Mouse (Mus musculus) heart, adult 11 months (tissue): Measurements from ENCODE around the gene Ugt1a9.

Experiments used
- DNase-seq: peaks from one replicate; pipeline ENCODE4 v3.0.0; 2022

Gene Ugt1a9

DNA sequence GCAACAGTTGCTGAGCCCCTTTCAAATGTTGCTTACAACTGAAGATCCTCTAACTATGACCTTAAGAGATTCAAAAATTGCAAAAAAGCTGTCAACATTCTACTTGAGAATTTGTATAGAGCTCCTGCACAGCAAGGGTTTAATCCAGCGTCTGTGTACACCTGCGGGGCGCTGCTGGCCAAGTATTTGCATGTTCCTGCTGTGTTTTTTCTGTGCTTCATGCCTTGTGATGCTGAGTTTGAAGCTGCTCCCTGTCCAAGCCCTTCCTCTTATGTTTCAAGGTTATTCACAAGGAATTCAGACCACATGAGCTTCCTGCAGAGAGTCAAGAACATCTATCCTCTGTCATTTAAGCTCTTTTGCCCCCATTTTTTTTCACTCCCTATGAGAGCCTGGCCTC is 121.5 kb downstream of the Ugt1a9 start:
- peak; percentile 83 for DNase-seq

DNA sequence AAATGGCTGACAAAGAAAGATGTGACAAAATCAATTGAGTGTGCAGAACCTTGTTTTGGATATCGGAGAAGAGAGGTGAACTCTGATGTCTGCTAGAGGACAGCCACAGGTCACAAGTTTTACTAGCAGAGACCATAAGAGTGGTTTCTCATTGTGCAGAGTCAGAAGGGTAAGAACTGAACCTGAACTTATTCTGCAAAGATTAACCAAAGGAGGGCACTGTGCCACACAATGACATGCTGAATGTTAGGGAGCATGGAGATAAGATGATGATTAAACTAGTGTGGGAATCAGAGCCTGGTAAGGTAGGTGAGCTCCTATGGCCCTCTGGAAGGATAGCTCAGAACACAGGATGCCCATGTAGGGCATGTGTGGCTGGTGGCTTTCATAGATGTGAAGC is 125.1 kb downstream of the Ugt1a9 start:
- peak; percentile 45 for DNase-seq

DNA sequence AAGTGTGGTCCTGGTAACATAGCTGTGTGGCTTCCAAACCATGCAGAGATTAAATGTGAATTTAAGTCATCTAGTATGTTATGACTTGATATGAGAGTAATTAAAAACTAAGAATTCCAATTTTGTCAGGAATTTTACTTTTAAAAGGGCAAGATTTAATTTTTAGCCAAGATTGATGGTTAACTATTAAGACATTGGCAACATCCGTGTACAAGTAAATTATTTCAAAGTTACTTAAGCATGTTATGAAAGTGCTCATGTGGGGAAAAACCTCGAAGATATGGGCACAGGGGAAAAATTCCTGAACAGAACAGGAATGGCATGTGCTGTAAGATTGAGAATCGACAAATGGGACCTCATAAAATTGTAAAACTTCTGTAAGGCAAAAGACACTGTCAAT is 126.8 kb downstream of the Ugt1a9 start:
- DNase-seq: peak; percentile 22

DNA sequence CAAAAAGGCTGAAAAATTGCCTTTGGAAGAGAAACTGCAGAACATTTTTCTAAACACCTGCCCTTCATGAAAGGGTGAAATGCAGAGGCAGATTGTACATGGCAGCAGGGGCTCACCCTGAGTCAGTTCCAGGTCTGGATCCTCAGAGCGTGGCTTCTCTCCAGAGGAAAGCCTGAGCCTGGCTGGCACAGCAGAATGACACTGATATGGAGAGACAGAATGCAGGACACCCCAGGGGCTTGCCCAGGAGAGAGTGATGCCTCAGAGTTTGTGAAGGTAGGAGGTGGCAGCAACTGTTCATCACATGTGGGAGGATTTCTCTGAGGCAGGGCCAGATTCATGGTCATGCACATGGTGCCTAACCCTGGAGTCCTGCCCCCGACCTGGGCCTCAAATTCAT is 129.4 kb downstream of the Ugt1a9 start:
- DNase-seq: peak; percentile 80

DNA sequence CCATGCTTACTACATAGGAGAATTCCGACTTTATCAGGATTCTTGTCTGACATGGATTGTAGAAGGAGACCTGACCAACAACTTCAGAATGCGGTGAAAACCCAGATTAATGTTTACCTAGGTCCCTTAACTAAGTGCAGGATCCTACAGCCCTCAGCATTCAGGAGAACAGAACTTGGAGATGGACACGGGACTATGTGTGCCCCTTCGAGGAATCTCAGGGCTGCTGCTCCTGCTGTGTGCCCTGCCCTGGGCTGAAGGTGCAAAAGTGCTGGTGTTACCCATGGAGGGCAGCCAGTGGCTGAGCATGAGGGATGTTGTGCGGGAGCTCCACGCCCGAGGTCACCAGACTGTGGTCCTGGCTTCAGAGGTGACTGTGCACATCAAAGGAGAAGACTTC is 129.9 kb downstream of the Ugt1a9 start, which contains the start of gene Ugt1a2:
Gene Ugt1a2 (plus strand): TSS at position 146 of the 400 bp plus-strand sequence.
- DNase-seq: peak; percentile 70

DNA sequence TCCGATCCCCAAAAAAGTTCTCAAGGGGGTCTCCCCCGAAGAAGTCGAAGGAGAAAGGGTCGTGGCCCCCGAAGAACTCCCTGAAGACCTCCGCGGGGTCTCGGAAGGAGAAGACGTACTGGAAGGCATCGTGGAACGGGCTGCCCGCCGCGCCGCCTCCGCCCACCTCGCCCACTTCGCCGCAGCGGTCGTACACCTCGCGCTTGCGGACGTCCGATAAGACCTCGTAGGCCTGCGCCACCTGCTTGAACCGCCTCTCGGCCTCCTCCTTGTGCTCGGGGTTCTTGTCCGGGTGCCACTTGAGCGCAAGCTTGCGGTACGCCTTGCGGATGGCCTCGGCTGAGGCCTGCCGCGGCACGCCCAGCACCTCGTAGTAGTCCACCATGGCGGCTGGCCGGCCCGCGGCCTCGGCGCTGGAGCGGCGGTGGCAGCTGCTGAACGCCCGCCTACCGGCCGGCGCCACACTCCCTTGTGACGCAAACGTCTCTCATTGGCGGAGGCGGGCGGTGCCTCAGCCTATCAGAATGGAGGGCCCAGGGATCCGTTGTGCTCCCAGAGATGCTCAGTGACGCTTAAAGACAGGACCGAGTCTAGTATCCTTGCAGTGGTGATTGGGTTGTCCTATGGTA is 134.8 kb downstream of the Ugt1a9 start, which contains the start of gene Dnajb3:
Gene Dnajb3 (minus strand): TSS at position 489 of the 629 bp plus-strand sequence.
- DNase-seq: peak; percentile 98

DNA sequence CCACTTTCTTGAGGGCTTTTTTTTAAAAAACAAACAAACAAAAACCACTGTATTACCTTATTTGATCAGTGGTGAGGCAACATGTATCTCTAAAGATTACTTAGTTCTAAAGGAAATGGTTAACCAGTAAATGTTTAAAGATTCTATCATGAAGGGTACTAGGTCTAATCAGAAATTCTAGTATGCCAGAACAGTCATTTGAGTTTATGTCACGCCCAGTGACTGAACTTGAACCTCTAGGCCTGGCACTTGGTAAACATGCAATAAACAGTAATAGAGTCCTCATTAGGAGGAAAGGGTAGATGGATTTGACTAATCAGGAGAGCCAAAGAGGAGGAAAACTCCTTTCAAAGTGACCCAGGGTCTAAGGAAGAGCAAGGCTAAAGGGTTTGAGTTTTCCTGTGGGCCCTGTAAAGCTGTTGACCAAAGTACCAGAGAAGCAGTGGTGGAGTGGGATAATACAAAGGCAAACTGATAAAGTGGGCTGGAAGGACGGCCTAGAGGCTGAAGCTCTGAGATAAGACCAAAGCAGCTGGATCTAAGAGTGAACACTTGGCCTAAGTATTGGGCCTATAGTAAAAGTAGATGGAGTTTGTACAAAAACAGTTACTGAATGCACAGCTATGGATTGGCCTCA is 136.4 kb downstream of the Ugt1a9 start:
- DNase-seq: peak; percentile 19

DNA sequence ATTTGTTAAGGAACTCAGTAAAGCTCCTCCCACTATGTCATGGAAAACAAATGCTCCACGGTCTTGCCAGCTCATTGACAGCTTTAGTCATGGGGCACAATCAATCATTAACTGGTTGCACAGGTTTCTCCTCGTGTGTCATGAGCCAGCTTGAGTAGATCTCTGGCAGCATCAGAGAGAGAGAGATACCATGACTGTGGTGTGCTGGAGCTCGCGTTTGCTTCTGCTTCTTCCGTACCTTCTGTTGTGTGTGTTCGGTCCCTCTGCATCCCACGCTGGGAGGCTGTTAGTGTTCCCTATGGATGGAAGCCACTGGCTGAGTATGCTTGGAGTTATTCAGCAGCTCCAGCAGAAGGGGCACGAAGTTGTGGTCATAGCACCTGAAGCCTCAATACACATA is 141.2 kb downstream of the Ugt1a9 start, which contains the start of gene Ugt1a1:
Gene Ugt1a1 (plus strand): TSS at position 148 of the 400 bp plus-strand sequence.
- peak; percentile 92 for DNase-seq

DNA sequence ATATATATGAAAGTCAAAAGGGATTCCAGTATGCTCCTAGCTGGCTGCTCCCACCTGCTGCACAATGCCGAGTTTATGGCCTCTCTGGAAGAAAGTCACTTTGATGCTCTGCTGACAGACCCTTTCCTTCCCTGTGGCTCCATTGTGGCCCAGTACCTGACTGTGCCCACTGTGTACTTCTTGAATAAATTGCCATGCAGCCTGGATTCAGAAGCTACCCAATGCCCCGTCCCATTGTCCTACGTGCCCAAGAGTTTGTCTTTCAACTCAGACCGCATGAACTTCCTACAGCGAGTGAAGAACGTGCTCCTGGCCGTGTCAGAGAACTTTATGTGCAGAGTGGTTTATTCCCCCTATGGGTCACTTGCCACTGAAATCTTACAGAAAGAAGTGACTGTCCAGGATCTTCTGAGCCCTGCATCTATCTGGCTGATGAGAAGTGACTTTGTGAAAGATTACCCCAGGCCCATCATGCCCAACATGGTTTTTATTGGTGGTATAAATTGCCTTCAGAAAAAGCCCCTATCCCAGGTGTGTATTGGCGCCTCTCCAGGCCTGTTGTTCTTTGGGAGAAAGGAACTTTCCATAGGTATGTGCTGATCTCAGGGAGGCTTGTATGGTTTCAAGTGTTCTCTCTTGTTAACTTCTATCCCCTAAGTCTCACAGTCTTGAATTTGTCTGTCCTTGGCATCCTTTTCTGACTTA is 141.9 kb downstream of the Ugt1a9 start:
- peak; percentile 89 for DNase-seq

DNA sequence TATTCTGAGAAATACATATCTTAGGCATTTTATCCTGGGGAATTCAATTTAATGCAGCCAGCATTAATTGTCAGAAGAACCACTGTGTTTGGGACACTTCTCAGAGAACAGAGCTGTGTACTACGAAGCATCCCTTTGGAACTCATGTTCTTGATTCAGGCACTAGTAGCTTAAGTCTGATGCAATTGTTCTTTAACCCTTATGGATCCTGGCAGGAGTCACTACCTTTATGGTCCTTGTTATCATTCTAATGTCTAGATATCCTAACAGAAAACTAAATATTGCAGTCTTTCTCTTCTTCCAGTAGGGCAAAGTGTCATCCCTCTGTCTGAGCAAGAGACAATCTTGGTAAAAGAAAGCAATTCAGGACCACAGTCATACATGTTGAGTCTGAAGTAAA is 142.5 kb downstream of the Ugt1a9 start:
- no peak for DNase-seq

DNA sequence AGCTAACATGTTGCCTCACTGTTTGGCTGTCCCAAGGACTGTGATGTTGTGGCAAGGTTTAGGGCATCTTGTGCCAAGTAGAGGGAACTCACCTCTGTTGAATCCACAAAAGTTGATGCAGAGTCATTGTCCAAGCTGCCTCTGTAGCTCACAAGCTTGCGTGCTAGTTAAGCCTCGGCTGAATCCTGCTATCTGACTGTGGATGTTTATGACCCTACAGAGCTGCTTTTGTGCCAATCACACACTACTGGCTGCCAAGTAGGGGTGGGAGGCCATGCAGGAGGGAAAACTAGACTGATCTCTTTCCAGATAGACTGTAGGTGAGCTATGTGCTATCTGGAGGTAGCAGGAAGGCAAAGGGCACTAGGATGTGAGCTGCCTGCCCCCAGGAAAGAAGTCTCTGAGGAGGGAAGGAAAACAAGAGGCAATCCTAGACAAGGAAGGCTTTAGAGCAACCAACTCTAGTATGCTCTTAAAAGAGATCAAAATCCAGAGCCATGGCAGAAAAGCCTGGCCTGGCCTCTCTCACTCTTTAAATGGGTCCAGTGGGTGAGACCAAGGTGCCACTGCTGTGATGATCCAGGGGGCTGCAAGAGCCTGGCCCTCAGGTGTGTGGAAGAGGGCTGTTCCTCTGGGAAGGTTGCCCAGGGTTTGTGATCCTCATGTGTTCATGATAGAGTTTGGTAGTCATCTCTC is 143.3 kb downstream of the Ugt1a9 start:
- DNase-seq: peak; percentile 93

DNA sequence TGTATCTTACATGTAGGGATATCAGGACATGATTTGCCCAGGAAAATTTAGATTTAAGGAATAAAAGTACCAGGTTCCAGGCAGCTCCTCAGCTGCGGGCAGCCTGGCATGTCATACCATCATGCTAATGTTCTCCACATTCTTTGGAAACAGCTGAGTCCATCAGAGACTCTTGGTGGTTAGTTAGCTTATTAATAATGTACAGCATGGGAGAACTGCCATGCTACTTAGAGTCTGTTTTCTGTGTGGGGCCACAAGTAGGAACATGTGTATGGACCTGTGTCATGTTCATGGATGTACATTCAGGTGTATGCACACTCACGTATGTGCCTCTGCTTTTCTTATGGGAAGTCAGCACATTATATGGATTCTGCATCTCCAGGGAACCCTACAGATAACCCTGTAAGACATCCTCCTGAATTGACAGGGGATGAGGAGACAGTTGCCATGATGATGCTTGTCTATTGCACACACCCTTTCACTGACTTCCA is 143.9 kb downstream of the Ugt1a9 start:
- peak; percentile 93 for DNase-seq

DNA sequence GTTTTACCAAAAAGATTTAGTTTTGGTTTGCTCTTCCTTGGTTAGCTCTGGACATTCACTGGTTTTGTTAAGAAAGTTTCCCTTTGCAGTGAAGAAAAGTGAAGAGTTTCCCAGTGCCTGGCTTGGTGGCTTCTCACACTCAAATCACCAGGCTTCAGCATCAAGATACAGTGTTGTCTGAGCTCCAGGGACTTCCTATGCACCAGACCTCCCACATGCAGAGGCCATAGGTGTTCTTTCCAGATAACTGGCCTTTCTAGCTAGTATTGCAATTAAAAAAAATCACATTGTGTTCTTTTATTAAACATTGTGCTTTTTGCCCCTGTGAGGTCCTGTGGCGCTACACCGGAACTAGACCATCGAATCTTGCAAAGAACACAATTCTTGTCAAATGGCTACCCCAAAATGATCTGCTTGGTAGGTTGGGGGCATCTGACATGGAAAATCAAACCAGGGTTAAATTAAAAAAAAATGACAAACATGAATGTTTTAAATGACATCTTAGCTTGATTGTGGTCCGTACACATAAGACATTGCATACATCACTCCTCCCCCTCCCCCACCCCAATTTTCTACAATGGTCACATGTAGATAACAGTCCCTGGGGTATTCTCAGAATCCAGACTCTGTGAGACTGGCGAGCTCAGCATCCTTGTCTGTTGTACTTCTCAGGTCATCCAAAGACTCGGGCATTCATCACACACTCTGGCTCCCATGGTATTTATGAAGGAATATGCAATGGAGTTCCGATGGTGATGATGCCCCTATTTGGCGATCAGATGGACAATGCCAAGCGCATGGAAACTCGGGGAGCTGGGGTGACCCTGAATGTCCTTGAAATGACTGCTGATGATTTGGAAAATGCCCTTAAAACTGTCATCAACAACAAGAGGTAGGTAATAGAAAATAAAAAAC is 145.1 kb downstream of the Ugt1a9 start:
- DNase-seq: peak; percentile 92

DNA sequence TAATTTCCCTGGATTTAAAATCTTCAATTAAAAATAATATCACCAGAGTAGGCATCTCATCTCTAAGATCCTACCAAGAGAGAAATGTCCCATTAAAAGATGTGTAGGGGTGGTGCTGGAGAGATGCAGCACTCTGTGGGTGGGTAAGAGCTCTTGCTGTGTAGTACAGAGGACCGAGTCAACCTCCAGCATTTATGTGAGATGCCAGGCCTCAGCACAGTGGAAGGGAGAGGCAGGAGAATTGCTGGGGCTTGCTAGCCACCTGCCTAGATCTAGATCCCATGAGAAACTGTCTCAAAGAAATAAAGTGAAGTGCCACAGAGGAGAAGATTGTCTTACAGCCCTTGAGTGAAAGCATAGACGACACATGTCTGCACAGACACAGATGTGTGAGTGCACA is 146.0 kb downstream of the Ugt1a9 start:
- DNase-seq: peak; percentile 90

DNA sequence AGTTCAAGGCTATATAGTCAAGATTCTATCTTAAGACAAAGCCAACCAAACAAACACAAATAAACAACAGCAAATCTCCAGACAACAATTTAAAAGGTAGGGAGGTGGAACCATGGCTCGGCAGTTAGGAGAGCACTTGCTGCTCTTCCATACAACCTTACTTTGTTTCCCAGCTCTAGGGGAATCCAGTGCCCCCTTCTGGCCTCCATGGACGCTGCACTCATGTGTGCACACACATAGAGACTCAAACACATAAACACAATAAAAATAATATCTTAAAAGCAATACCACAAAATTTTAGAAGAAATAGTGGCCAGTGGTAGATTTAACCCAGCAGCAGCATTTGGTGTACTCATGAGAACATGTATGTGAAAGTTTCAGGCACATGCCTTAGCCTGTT is 146.5 kb downstream of the Ugt1a9 start:
- peak; percentile 91 for DNase-seq

DNA sequence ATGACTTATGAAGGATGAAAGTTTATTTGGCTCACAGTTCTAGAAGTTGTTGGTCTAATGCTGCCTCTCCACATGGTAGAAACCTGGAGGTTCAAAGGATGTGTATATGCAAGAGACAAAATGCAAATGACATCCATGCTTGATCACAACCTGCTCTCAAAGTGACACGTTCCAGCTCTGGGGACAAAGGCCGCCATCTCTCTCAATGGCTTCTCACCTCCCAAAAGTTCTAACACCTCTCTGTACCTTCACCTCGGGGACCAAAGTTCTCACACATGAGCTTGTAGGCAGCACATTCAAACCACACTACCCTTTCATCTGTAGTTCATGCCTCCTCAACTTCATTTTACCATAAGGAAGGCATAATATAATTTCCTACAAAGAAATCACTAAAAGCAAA is 147.0 kb downstream of the Ugt1a9 start:
- DNase-seq: peak; percentile 90

DNA sequence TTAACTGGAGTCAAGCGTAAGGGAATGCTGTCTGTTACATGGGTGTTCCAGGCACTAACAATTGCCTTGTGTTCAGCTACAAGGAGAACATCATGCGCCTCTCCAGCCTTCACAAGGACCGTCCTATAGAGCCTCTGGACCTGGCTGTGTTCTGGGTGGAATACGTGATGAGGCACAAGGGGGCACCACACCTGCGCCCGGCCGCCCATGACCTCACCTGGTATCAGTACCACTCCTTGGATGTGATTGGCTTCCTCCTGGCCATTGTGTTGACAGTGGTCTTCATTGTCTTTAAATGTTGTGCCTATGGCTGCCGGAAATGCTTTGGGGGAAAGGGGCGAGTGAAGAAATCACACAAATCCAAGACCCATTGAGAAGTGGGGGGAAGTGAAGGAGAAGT is 147.5 kb downstream of the Ugt1a9 start:
- peak; percentile 94 for DNase-seq

DNA sequence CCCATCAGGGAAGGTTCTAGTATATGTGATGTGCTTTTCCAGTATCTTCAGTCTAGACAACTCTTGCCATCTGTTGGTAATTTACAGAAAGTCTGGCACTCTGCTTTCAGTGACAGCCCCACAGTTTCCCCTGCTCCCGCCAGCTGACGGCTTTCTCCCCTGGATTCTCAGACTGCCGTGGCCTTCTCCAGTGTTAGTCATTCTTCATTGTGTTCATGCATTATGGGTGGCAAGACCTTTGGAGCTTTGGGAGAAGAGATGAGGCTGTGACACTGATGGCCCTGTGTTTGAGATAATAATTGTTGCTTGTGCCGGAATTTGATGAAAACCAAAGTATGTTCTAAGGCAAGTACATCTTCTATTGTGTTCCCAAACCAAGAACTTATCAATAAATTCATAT is 148.0 kb downstream of the Ugt1a9 start:
- peak; percentile 82 for DNase-seq

DNA sequence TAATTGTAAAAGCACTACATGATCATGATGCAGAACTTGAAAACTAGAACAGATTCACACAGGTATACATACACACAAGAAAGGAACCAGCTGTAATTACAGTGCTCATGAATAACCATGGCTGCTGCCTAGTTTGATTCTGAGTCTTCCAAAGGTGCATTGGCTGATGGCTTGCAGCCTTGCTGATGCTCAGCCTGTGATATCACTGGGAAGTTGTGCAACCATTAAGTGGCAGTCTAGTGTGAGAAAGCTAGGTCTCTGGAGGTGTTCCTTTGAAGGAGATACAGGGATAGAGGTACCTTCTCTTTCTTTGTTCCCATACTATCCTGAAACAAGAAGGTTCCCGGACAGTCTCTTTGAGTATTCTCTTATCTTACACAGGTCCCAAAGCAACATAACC is 148.5 kb downstream of the Ugt1a9 start:
- peak; percentile 86 for DNase-seq

DNA sequence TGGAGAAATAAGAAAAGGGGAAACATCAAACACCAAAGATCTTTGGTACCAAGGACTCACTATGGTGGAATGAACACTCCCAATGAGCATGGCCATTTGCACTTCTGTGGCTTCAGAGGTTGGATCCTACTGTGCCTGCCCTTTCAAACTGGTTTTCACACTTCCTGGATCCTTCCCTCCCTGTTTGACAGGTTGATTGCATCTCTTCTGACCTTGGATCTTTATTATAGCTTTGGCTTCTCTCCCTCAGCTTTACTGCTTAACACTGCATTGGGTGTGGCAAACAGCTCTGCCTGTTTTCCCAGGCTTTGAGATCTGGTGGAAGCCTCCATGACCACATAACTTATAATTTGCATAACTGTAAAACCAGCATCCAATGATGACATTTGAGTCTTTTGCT is 149.7 kb downstream of the Ugt1a9 start:
- DNase-seq: peak; percentile 92

DNA sequence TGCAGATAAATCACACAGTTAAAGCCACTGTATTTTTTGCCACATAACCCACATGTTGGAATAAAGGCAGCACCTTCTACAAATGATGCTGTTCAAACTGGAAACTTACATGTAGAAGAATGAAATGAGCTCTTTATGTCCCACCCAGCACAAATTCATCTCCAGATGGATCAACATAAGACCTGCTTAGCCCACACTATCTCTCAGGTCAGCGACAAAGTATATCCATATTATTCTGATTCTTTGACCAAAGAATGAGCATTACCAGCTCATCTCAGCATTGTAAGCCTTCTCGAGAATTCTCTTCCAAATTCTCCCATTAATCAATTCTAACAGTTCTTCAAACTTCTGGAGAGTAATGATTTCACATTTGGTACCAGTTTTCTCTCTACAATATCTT is 151.6 kb downstream of the Ugt1a9 start:
- peak; percentile 4 for DNase-seq

DNA sequence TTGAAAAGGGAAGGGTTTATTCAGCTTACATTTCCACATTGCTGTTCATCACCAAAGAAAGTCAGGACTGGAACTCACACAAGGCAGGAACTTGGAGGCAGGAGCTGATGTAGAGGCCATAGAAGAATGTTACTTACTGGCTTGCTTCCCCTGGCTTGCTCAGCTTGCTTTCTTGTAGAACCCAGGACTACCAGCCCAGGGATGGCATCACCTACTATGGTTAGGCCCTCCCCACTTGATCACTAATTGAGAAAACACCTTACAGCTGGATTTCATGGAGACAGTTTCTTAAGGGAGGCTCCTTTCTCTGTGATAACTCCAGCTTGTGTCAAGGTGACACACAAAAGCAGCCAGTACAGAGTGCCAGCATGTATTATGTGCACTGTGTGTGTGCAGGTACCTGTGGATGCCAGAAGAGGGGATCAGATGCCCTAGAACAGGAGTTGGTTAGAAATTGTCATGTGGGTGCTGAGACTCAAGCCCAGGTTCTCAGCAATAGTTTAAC is 152.5 kb downstream of the Ugt1a9 start:
- peak; percentile 94 for DNase-seq
